27 mouse cellular contexts compared by ENCODE assay signal in the genomic region with DNA sequence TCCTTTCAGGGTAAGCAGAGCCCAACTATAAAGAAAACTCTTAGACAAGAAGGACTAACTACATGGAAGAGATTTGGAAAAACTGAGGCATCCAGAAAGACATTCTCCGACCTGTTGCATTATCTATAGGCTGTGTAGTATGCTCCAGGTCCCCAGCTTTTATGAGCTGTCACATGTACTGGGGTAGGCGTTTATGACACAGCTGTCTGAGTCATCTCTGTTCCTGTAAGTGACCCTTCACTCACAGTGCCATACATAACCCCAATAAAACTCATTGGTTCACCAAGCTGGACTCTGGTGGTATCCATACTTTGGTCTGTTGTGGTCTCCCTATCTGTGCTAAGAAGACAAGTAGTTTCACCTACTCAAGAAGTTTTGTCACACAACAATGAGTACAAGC.
"Had no signal": no experiment of that assay in that cellular context is flagged by ENCODE, and none has a peak within 500 bp of the region (broad histone marks: within the 10 kb centered on the region; RNA-seq: fewer than 3 reads in every experiment).

No protein-coding gene starts in this region.

- H3K9ac ChIP-seq: heart, embryonic 12.5 days; hindbrain, embryonic 12.5 days; hindbrain, embryonic 14.5 days; kidney, embryonic 15.5 days; limb, embryonic 12.5 days; liver, embryonic 13.5 days had no signal

- H3K27me3 ChIP-seq: heart, embryonic 12.5 days; hindbrain, embryonic 12.5 days; kidney, embryonic 15.5 days; limb, embryonic 12.5 days; liver, embryonic 13.5 days had no signal

- H3K4me3 ChIP-seq: gastrocnemius, adult 2 months; heart, embryonic 10.5 days; heart, embryonic 12.5 days; hindbrain, embryonic 10.5 days; hindbrain, embryonic 12.5 days; kidney, embryonic 15.5 days; layer of hippocampus, adult 2 months; left cerebral cortex, adult 2 months; limb, embryonic 10.5 days; limb, embryonic 12.5 days; liver, embryonic 13.5 days had no signal

- H3K27ac ChIP-seq: gastrocnemius, adult 2 months; heart, embryonic 10.5 days; hindbrain, embryonic 10.5 days; hindbrain, embryonic 12.5 days; hindbrain, embryonic 14.5 days; kidney, embryonic 15.5 days; kidney, postnatal 0 days; layer of hippocampus, adult 2 months; left cerebral cortex, adult 2 months; limb, embryonic 10.5 days; limb, embryonic 12.5 days; liver, embryonic 13.5 days had no signal

- ATAC-seq: hindbrain, embryonic 16.5 days; inflammation-experienced regulatory T-cells, adult 6 months had no signal

- DNase-seq: gastrocnemius, adult 2 months; gastrocnemius, postnatal 10 days; gastrocnemius, postnatal 25 days; heart, adult 18-20 months; heart, postnatal 10 days; heart, postnatal 4 days; kidney, adult 11 months; kidney, adult 2 months; kidney, adult 9 months; kidney, postnatal 14 days; kidney, postnatal 36 days; liver; liver, embryonic 13.5 days had no signal

- H3K9me3 ChIP-seq: heart, embryonic 10.5 days; heart, embryonic 12.5 days; hindbrain, embryonic 10.5 days; hindbrain, embryonic 12.5 days; kidney, embryonic 15.5 days; limb, embryonic 10.5 days; limb, embryonic 12.5 days; liver, embryonic 13.5 days had no signal

- H3K4me2 ChIP-seq: heart, embryonic 12.5 days; hindbrain, embryonic 12.5 days; hindbrain, embryonic 14.5 days; kidney, embryonic 15.5 days; limb, embryonic 12.5 days; liver, embryonic 11.5 days; liver, embryonic 13.5 days had no signal

- H3K4me1 ChIP-seq: heart, embryonic 10.5 days; heart, embryonic 12.5 days; hindbrain, embryonic 10.5 days; hindbrain, embryonic 12.5 days; kidney, embryonic 15.5 days; limb, embryonic 10.5 days; limb, embryonic 12.5 days; liver, embryonic 13.5 days had no signal

- H3K36me3 ChIP-seq: liver, embryonic 13.5 days had no signal
